Mouse (Mus musculus) spleen, adult 2 months (tissue): ENCODE measurements around the gene Apoh. TPM values are rescaled to one million over a fixed set of nuclear protein-coding genes. Genes with fewer than 3 reads are reported as not detected.

Experiments
- DNase-seq, 2 experiments: peaks; one replicate each; pipeline versions ENCODE4 v3.0.0 to v3.0.0-alpha.2; 2012 to 2021; ENCODE audit warnings: low spot score in 2 of 2, low read depth in 1 of 2
- H3K27ac ChIP-seq: fragments of 200-500 bp; 2 replicates; pipeline ENCODE4 v1.5.1; 2012; ENCODE audit warnings: low read length, inconsistent platforms; ENCODE audit not compliant: insufficient read depth
- H3K27me3 ChIP-seq: fragments of 200-500 bp; 2 replicates; pipeline ENCODE4 v1.6.1; 2012; ENCODE audit warnings: mild to moderate bottlenecking, moderate library complexity, low read length, inconsistent platforms; ENCODE audit not compliant: control insufficient read depth, insufficient read depth
- H3K36me3 ChIP-seq: fragments of 200-500 bp; 2 replicates; pipeline ENCODE4 v1.6.1; 2012; ENCODE audit warnings: mild to moderate bottlenecking, low read length, inconsistent platforms; ENCODE audit not compliant: control insufficient read depth, insufficient read depth
- H3K4me1 ChIP-seq: fragments of 200-500 bp; 2 replicates; pipeline ENCODE4 v1.6.1; 2011; ENCODE audit warnings: inconsistent platforms; ENCODE audit not compliant: control insufficient read depth, insufficient read depth, insufficient read length
- H3K4me3 ChIP-seq: fragments of 200-500 bp; 2 replicates; pipeline ENCODE4 v1.5.1; 2011; ENCODE audit warnings: mild to moderate bottlenecking, inconsistent platforms; ENCODE audit not compliant: insufficient read depth, insufficient read length; ENCODE audit errors: extremely low read depth
- CTCF ChIP-seq: fragments of 200-500 bp; IDR thresholded peaks from 2 replicates; pipeline ENCODE4 v1.5.1; 2011; ENCODE audit warnings: mild to moderate bottlenecking, inconsistent platforms; ENCODE audit not compliant: insufficient read depth, insufficient read length, insufficient replicate concordance; ENCODE audit errors: extremely low read depth
- POLR2A ChIP-seq: fragments of 200-500 bp; IDR thresholded peaks from 2 replicates; pipeline ENCODE4 v1.6.1; 2011; ENCODE audit warnings: low read depth, low read length, inconsistent platforms
- WGBS: fragments of 180-500 bp; shearing (Covaris S2); methylation state at CpG from one replicate; pipeline ENCODE4 v1.1.7; 2018; 5-methylcytosine and 5-hydroxymethylcytosine counted together
- polyA plus RNA-seq: library from polyadenylated mRNA; depleted of rRNA; stranded (reverse); fragments of >200 nt; gene quantifications from 2 replicates; pipeline ENCODE4 v1.2.3, GENCODE M21; 2012

Gene Apoh
- polyA plus RNA-seq, 1 experiment: not detected

DNA sequence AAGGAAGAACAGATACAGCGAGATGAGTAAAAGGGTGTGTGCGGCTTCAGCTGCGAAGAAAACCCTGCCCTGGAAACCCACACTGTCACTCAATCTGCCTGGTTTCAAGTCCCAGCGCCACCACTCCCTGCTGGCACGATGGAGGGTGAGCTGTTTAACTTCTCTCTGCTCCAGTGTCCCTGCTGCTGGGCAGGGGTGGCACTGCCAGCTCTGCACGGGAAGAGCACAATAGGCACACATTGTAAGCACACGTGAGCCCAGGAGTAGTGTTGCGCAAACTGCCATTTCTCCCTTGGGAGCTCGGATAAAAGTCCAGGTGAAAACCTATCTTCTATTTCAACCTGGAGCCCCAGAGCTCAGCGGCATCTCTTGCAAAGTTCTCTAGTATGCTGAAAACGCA lies 12.3 kb upstream of the Apoh start:
- Histone ChIP-seq H3K36me3 (no peaks in the 10 kb centered on the region; the same call in 1 of the 2 replicates), H3K4me3 (no peak overlapping the region), H3K27ac (no peak overlapping the region), H3K4me1 (no peaks in the 10 kb centered on the region), H3K27me3 (no peaks in the 10 kb centered on the region)
- TF ChIP-seq CTCF (no peak), POLR2A (no peak)
- DNase-seq: no peak
- WGBS: 87% methylated on average over 11 of the region's 11 CpGs

- no peak for DNase-seq
- no peak overlapping the region for H3K27ac ChIP-seq
- no peaks in the 10 kb centered on the region for H3K4me1 ChIP-seq
- WGBS: 78% methylated on average over 5 of the region's 5 CpGs
- H3K4me3 ChIP-seq: no peak overlapping the region
- no peaks in the 10 kb centered on the region for H3K27me3 ChIP-seq
- no peaks in the 10 kb centered on the region; the same call in 1 of the 2 replicates for H3K36me3 ChIP-seq
- no peak for TF ChIP-seq CTCF
- TF ChIP-seq POLR2A: no peak
Observed at GRCm38 (mm10) chr11:108333006-108333405, 10.1 kb upstream of the Apoh start.

DNA sequence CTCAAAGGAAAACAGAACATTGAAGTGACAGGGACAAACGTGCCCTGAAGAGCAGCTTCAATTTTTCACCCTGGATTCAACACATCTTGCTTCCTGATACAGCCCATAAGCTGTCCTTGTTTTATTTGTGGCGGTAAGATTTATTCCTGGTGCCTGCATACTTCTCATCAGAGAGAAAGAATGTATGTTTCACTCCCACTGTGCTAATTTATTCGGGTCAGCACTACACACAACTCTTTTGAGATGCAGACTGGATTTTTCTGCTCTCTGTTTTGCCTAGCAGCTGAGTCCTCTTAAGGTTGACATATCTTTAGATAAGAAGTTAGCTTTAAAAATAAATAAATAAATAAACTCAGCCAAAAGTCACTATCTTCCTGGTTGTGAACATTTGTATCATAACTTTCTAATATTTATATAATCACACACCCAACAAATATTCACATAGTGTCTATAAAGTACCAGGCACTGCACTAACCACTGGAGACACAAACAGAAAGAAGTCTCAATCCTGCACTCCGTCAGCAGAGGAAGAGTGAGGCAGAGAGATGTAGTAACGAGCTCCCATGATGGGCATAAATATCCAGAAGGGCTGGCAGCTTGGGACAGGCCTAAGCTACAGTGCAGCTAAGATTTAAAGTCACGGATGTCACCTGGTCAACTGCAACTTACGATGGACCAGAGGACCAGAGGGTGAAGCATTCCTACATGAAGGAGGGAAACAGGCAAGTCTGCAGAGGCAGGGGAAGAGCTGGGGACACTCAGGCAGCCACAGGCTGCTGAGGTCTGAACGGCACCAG lies 9.4 kb upstream of the Apoh start:
- Histone ChIP-seq H3K27ac (no peak overlapping the region), H3K36me3 (peaks cover 2% of the 10 kb centered on the region), H3K27me3 (no peaks in the 10 kb centered on the region), H3K4me1 (no peaks in the 10 kb centered on the region), H3K4me3 (no peak overlapping the region)
- no peak for TF ChIP-seq POLR2A
- TF ChIP-seq CTCF: no peak
- WGBS: 75% methylated on average over 8 of the region's 8 CpGs
- no peak for DNase-seq

GRCm38 (mm10) chr11:108334658-108335057 lies 8.5 kb upstream of the Apoh start:
- Histone ChIP-seq H3K4me1 (no peaks in the 10 kb centered on the region), H3K36me3 (peaks cover 2% of the 10 kb centered on the region), H3K4me3 (no peak overlapping the region), H3K27ac (no peak overlapping the region), H3K27me3 (no peaks in the 10 kb centered on the region)
- no peak for TF ChIP-seq CTCF
- TF ChIP-seq POLR2A: no peak
- no peak for DNase-seq
- WGBS: 48% methylated on average over 3 of the region's 3 CpGs

DNA sequence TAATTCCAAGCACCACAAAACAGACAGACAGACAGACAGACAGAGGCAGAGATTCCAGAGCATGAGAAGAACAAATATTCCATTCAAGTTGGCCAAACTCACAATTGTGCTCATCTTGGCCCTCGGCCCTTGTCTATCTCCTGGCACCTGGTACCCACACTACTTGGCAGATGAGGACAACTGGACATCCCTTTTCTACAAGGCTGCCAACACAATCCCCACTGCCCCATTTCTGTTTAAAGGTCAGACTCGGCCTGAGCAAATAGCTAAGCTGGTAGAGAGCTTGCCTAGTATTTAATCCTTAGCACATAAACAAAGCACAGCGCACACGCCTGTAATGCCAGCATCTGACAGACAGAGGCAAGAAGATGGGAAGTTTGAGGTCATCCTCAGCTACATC lies 7.6 kb upstream of the Apoh start:
- no peak for TF ChIP-seq POLR2A
- no peak for TF ChIP-seq CTCF
- peaks cover 2% of the 10 kb centered on the region for H3K36me3 ChIP-seq
- WGBS: 97% methylated on average over 4 of the region's 4 CpGs
- no peaks in the 10 kb centered on the region for H3K27me3 ChIP-seq
- DNase-seq: no peak
- no peak overlapping the region for H3K27ac ChIP-seq
- H3K4me3 ChIP-seq: no peak overlapping the region
- H3K4me1 ChIP-seq: no peaks in the 10 kb centered on the region

DNA sequence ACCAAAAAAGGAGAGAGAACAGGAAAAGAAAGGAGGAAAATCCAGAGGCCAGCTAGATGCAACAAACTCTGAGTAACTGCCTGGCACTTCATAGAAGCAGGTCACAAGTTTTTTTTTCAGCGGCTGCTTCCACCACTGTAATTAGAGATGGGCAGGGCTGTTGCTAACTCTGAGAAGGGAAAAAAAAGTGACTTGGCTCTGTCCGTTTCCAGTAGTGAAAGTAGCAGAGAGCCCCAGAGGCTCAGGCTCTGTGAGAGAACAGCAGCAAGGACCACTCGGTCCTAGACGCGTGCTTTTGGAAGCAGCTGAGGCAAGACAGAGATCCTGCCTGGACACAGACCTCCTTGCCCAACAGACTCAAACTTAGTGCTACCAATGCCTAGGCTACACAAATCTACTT lies 6.7 kb upstream of the Apoh start:
- Histone ChIP-seq H3K27ac (no peak overlapping the region), H3K4me1 (no peaks in the 10 kb centered on the region), H3K4me3 (no peak overlapping the region), H3K27me3 (no peaks in the 10 kb centered on the region), H3K36me3 (peaks cover 2% of the 10 kb centered on the region)
- no peak for DNase-seq
- WGBS: 68% methylated on average over 5 of the region's 5 CpGs
- TF ChIP-seq POLR2A (no peak), CTCF (no peak)

DNA sequence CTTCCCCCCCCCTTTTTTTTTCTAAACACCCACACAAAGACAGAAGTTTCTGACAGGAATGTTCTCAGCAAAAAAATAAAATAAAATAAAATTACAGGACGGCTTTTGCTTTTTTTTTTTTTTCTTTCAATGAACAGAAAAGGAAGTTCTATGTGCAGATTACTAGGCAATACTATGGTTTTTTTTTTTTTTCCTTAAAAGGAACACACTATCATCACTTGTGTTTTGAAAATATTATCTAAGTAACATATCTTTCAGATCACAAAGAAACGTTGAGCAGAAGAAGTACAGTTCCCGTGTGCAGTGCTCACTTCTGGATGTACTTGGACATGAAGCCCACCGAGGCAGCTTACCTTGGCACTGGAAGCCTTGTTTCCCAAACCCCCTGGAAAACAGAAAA lies 2.9 kb upstream of the Apoh start:
- 64% methylated on average over 4 of the region's 4 CpGs for WGBS
- Histone ChIP-seq H3K4me1 (peaks cover 2% of the 10 kb centered on the region; the same call in 1 of the 2 replicates), H3K4me3 (no peak overlapping the region), H3K27me3 (no peaks in the 10 kb centered on the region), H3K27ac (no peak overlapping the region), H3K36me3 (peaks cover 2% of the 10 kb centered on the region)
- DNase-seq: no peak
- no peak for TF ChIP-seq POLR2A
- TF ChIP-seq CTCF: no peak
